Mouse (Mus musculus): ENCODE results near the gene Slc22a17. TPM values are rescaled to one million over a fixed set of nuclear protein-coding genes. Genes with fewer than 3 reads are reported as not detected.

Slc22a17 gene
- total RNA-seq, 2 experiments from 2014 or later, result 618 to 651 TPM

DNA sequence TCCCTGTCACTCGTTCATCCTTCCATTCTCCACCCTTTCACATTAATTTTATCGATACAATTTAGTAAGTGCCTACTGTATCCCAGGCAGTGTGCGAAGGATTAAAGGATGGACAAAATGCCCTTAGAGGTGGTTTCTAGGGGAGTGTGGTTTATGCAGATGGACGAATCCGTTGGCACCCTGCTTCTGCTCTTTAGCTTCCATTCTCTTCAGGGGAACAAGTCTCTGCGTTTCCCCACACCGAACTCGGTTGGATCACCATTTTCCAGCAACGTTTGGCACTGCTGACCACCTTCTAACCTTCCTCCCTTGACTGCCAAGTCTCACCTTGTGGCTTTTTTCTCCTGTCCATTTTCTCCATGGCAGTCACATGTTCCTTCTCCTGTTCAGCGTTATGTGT, 411 bp upstream of the Slc22a17 start:
- intact Hi-C loops (cut with DNase I), result loop anchor here (1.0 kb wide), 1 partner anchor 102 kb away; the partner anchor contains the start of gene Ngdn
- DNase-seq (ENCODE audit: low spot score in 2 of 2), result no peak

- intact Hi-C loops (cut with DNase I), result no loop called here
- DNase-seq (ENCODE audit: low spot score in 2 of 2), result no peak
Observed at GRCm38 (mm10) chr14:54912109-54912850, 652 bp downstream of the Slc22a17 start.

DNA sequence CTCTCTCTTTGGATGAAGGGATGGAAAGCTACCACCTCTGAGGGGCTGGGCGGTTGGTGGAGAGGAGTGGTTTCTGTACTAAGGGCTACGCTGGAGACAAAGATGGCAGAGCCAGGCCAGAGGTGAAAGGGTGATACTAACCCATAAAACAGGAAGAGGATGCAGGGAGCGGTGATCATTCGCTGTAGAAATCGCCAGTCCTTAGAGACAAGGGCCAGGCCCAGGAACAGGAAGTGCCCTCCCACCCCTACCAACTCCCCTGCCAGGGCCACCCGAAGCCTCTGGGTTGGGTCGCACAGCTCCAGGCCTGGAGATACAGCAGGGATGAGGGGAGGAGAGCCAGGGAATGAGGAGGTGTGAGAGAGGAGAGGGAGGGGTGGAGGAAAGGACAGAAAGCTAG, 4.2 kb downstream of the Slc22a17 start:
- DNase-seq (ENCODE audit: low spot score in 2 of 2), result no peak
- intact Hi-C loops (cut with DNase I), result no loop called here

DNA sequence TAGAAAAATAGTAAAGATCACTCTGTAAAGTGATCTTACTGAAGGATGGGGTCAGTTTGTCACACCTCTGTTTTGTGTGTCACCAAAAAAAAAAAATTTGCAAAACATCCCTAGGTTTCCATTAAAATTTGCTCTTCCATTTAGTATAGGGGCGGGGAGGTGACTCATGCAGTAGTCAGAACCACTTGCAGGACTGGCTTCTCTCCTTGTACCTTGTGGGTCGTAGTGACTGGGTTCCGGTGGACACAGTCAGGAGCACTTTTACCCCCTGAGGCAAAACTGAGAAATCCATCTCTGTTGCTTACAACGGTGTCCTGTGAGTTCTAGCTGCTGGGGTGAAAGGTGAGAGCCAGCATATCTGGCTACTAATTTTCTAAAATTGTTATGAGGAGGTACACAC, 9.3 kb downstream of the Slc22a17 start:
- no peak for DNase-seq (ENCODE audit: low spot score in 2 of 2)
- intact Hi-C loops (cut with DNase I), result no loop called here

- intact Hi-C loops (cut with DNase I), result loop anchor here (1.0 to 2.0 kb wide), 2 partner anchors 38 to 115 kb away; partner anchors contain the start of gene Ngdn
- peak; percentile 42 to 70 for DNase-seq (ENCODE audit: low spot score in 2 of 2)
Observed at GRCm38 (mm10) chr14:54900383-54900782, 12.5 kb downstream of the Slc22a17 start.

DNA sequence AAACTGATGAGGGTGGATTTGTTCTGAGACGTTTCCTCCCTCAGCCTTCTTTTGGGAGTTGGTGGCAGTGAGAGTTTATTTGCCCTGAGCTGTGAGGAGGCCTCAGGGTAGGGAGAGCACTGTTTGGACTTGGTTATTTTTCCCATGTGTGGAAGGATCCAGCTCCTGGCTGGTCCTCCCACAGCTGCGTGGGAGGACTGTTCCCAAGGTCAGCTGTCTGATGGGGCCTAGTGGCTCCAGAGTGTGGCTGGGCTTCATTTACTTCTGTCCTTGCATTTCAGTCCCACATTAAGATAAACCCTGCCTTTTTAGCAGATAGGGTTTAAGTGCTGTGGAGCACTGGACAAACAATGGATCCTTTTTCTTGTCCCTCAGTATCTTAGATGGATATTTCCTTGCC, 15.5 kb downstream of the Slc22a17 start:
- no peak for DNase-seq (ENCODE audit: low spot score in 2 of 2)
- intact Hi-C loops (cut with DNase I), result loop anchor here (5.0 kb wide), 1 partner anchor 195 kb away; the partner anchor contains the start of genes Thtpa and Zfhx2

- intact Hi-C loops (cut with DNase I), result loop anchor here (5.0 kb wide), 1 partner anchor 198 kb away; the partner anchor contains the start of genes Thtpa and Zfhx2
- DNase-seq (ENCODE audit: low spot score in 2 of 2), result peak; percentile 64 to 70
Observed at GRCm38 (mm10) chr14:54894296-54895151, 18.4 kb downstream of the Slc22a17 start.

DNA sequence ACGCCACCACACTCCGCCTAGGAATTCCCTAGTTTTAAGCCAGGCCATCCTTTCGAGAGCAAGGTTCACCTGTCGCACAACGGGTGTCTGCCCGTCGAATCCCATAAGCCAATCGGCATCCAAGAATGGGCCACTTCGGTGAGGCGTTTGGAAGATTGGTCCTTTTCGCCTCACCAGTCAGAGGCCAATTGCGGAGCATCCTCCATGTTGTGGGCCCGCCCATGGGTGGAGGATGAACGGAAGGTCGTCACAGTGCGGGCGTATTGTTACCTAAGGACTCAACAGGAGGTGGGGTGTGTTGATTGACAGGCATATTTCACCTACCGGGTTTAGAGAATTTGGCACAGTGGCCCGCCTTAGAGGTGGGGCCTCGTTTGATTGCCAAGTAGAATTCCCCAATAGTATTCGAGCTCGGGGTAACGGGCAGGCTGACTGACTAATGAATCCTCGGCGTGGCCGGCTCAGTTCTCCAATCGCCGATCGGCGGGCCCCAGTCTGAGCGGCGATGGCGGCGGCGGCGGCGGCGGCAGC, 19.2 kb downstream of the Slc22a17 start:
- DNase-seq (ENCODE audit: low spot score in 2 of 2), result peak; percentile 97 to 98
- intact Hi-C loops (cut with DNase I), result no loop called here

GRCm38 (mm10) chr14:54892200-54892599, 20.7 kb downstream of the Slc22a17 start, which contains the start of gene Pabpn1:
Pabpn1 (plus strand) TSS chr14:54892500.
- intact Hi-C loops (cut with DNase I), result no loop called here
- DNase-seq (ENCODE audit: low spot score in 2 of 2), result no peak

DNA sequence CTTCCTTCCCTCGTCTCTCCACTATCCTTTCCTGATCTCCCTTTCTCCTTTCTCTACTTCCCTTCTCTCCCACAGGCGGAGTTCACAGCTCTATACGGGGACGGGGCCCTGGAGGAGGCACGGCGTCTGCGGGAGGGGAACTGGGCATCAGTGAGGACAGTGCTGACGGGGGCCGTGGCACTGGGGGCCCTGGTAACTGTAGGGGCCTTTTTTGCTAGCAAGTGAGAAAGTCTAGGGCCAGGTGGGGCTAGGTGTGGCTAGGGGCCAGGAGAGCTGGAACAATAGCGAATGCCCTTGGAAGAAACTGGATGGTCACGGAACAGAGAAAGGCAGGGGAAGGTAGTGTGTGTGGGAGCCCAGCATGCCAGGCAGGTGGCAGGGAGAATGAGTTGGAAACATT, 27.6 kb downstream of the Slc22a17 start:
- no peak for DNase-seq (ENCODE audit: low spot score in 2 of 2)
- intact Hi-C loops (cut with DNase I), result no loop called here

GRCm38 (mm10) chr14:54884022-54884712, 28.8 kb downstream of the Slc22a17 start:
- intact Hi-C loops (cut with DNase I), result no loop called here
- DNase-seq (ENCODE audit: low spot score in 2 of 2), result no peak

- intact Hi-C loops (cut with DNase I), result no loop called here
- peak; percentile 75 for DNase-seq (ENCODE audit: low spot score in 2 of 2)
Observed at GRCm38 (mm10) chr14:54883154-54884021, 29.5 kb downstream of the Slc22a17 start, which contains the start of the genes Bcl2l2 and Gm20521. Bcl2l2 (plus strand) TSS chr14:54883377. Gm20521 (plus strand) TSS chr14:54883441.

DNA sequence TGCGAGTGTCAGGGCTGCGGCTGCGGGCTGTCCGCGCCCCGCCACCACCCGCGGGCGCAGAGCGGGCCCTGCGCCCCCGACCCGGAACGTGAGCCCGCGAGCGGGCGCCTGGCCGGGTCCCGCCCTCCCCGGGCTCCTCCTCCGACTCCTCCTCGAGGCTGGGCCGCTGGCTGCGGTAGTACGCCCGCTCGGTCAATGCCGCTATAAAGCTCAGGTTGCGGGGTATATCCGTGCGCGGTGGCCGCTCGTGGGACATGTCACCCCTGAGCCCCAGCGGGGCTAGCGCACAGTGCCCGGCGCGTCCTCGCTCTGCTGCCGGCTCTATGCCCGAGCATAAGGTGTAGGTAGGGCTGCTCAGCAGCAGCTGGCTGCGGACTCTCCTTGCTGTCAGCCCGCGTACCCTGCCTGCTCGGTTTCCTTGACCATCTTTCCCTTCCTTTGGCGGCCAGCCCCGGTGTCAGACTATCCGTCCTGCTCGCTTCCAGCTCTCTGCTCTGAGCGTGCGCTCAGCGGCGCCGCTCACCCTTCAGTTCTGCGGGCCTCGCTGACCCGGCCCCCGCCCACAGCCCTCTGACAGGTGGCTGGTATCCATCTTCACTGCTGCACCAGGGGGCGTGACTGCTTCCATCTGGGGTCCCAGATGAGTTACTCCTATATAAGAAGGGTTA, 35.8 kb downstream of the Slc22a17 start, which contains the start of gene Ppp1r3e:
Gene Ppp1r3e, minus strand, starts transcription at position 503 of the 668 bp plus-strand sequence.
- intact Hi-C loops (cut with DNase I), result no loop called here
- peak; percentile 76 to 81 for DNase-seq (ENCODE audit: low spot score in 2 of 2)

DNA sequence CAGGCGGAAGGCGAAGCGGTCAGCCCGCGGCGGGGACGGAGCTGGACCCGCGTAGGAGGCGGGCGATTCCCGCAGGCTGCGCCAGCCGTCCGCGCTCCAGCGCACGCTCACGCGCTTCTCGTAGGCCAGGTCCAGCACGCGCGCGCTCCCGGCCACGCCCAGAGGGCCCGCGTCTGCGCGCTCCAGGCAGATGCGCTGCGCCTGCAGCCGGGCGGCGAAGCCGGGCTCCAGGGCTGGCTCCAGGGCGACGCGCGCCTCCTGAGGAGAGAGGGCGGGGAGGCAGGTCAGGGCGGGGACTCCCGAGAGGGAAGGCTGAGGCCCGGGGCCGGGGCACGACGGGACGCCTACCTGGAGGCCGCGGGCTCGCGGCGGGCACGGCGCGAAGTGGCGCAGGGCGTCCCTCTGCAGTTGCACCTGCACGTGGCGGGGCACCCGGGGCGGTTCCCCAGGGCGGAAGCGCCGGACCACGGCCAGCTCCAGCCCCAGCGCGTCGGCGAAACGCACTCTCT, 36.3 kb downstream of the Slc22a17 start:
- DNase-seq (ENCODE audit: low spot score in 2 of 2), result peak; percentile 92 to 96
- intact Hi-C loops (cut with DNase I), result no loop called here

GRCm38 (mm10) chr14:54875844-54876538, 36.9 kb downstream of the Slc22a17 start:
- DNase-seq (ENCODE audit: low spot score in 2 of 2), result no peak

GRCm38 (mm10) chr14:54874165-54874564, 38.8 kb downstream of the Slc22a17 start:
- no peak for DNase-seq (ENCODE audit: low spot score in 2 of 2)

More at GRCm38 (mm10) chr14:54875844-54876538, 36.9 kb downstream of the Slc22a17 start:
- intact Hi-C loops (cut with DNase I), result no loop called here

GRCm38 (mm10) chr14:54870861-54871260, 42.1 kb downstream of the Slc22a17 start, which contains the start of gene Homez:
Homez (minus strand) TSS chr14:54870961.
- DNase-seq (ENCODE audit: low spot score in 2 of 2), result no peak
- intact Hi-C loops (cut with DNase I), result no loop called here

More at GRCm38 (mm10) chr14:54874165-54874564, 38.8 kb downstream of the Slc22a17 start:
- intact Hi-C loops (cut with DNase I), result no loop called here
